Mouse (Mus musculus): ENCODE measurements around the gene Hist1h2bf.
"Not testable (repeated sequence)": the region's sequence is repeated elsewhere in the genome, so short reads cannot be mapped to it uniquely, and the experiment has no call there.

DNA sequence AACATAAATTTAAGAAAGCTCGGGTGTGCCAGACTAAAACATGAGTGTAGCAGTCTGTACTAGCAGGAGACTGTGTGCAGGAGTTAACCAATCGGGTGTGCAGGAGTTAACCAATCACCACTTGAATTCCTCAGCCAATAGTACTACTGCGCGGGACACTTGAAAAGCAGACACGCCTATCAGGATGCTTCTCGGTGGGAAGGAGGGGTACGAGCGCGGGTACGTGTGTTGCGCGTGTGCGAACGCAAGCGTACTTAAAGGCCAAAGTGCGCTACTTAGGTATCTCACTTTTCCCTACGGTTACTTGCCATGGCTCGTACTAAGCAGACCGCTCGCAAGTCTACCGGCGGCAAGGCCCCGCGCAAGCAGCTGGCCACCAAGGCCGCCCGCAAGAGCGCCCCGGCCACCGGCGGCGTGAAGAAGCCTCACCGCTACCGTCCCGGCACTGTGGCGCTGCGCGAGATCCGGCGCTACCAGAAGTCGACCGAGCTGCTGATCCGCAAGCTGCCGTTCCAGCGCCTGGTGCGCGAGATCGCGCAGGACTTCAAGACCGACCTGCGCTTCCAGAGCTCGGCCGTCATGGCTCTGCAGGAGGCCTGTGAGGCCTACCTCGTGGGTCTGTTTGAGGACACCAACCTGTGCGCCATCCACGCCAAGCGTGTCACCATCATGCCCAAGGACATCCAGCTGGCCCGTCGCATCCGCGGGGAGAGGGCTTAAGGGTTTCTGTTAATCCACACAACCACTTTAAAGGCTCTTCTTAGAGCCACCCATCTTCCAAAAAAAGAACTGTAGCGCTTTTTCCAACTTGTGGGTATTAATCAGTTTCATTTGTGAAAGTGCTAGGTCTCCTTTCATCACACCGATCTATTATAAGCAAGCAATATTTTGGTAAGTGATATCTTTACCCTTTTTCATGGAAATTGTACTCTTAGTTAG is 38.6 kb downstream of the Hist1h2bf start, which contains the start of gene Hist1h3g:
- not testable (repeated sequence) for TF ChIP-seq CTCF (IDR thresholded peaks at IDR 0.05; ENCODE audit: low read depth); EP300 (optimal IDR thresholded peaks at IDR 0.05)
